Mouse (Mus musculus) ES-E14 (cell line): Measurements from ENCODE around the gene Smarcd1.

ENCODE experiments used
- CHD2 ChIP-seq: IDR thresholded peaks from 2 replicates; pipeline ENCODE4 v1.6.1; 2014; ENCODE audit warnings: mild to moderate bottlenecking, low read depth, low read length, inconsistent platforms
- MAFK ChIP-seq: IDR thresholded peaks from 2 replicates; pipeline ENCODE4 v1.6.1; 2014; ENCODE audit warnings: mild to moderate bottlenecking, low read depth, low read length, inconsistent platforms; ENCODE audit not compliant: insufficient read depth
- ZC3H11A ChIP-seq: IDR thresholded peaks from 2 replicates; pipeline ENCODE4 v1.6.1; 2012; ENCODE audit warnings: low read depth, mild to moderate bottlenecking, inconsistent platforms, low read length, borderline replicate concordance
- ZNF384 ChIP-seq: IDR thresholded peaks from 2 replicates; pipeline ENCODE4 v1.6.1; 2012; ENCODE audit warnings: low read depth, low read length, inconsistent platforms

DNA sequence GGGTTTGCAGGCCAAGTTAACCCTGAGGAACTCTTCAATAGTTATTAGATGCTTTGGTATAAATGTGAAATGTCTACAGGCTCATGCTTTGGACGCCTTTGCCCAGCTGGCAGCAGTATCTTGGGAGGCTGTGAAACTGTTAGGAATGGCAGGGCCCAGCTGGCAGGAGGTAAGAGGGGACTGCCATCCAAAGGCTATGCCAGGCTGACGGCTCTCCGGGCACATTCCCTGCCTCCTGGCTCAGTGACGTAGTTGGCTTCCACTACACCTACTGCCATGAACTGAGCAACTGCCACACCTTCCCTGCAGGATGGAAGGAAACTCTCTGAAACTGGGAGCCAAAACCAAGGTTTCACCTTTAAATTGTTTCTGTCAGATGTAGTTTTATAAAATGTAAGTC lies 38.3 kb downstream of the Smarcd1 start:
- no peak for TF ChIP-seq ZC3H11A
- TF ChIP-seq CHD2 = no peak
- TF ChIP-seq ZNF384 = no peak
- TF ChIP-seq MAFK = no peak
